Mouse (Mus musculus) heart, adult 2 months (tissue): ENCODE results near the gene Zdhhc18.

Experiments
- CTCF ChIP-seq: fragments of 200-600 bp; IDR thresholded peaks from 2 replicates; pipeline ENCODE4 v1.8.1; 2022; ENCODE audit warnings: antibody characterized with exemption, mild to moderate bottlenecking, moderate library complexity
- POLR2A ChIP-seq: fragments of 200-500 bp; IDR thresholded peaks from 2 replicates; pipeline ENCODE4 v1.6.1; 2011; ENCODE audit warnings: mild to moderate bottlenecking, low read depth, low read length, control low read depth; ENCODE audit not compliant: insufficient read depth

GRCm38 (mm10) chr4:133570066-133570466, 79.9 kb downstream of the Zdhhc18 start:
- TF ChIP-seq POLR2A (no peak), CTCF (no peak)
